Mouse (Mus musculus) gastrocnemius, postnatal 4 days (tissue): ENCODE measurements around the gene Sik3. TPM values are rescaled to one million over a fixed set of nuclear protein-coding genes. Genes with fewer than 3 reads are reported as not detected.
"Not testable (repeated sequence)": the region's sequence is repeated elsewhere in the genome, so short reads cannot be mapped to it uniquely, and the experiment has no call there.

Experiments used
- DNase-seq, 2 experiments: peaks; one replicate each; pipeline ENCODE4 v3.0.0; 2021 to 2022; ENCODE audit warnings: low spot score in 2 of 2, mixed read lengths in 2 of 2
- total RNA-seq, 2 experiments: library from RNA; stranded (reverse); gene quantifications; 2 replicates each; pipeline ENCODE4 v1.2.3; 2021

Gene Sik3
- total RNA-seq, 2 experiments from 2014 or later, result 62.9 to 70.1 TPM

DNA sequence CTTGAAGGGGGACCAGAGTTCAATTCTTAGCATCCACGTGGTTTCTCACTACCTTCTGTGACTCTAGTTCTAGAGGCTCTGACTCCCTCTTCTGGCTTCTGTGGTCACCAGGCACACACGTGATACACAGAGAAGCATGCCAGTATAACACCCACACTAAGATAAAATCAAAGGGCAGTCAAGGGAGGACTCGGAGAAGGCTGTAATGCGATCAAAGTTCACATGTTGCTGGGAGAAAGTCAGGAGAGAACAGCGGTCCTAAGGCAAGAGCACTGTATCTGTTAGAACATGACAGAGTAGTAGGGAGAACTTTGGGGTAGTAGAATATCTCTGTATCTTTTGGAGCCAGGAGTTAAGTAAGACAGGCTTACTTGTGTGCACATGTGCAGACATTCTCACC, 136.8 kb downstream of the Sik3 start:
- DNase-seq, result no peak

DNA sequence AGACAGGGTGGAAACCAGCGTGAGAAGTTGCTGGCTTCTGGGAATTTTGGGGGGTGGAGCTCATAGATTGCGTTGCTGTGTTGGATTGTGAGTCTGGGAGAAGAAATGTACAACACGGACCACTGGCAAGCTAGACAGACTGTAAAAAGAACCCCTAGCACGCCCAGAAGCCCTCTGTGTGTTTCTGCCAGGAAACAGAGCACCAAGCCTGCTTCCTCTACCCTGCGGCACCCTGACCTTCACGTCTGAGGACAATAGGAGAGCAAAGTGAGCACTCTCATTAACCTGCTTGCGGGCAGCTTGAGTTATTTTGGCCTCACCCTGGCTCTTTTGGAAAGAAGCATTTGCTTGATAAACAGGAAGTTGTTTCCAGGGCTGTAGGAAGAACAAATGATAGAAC, 137.5 kb downstream of the Sik3 start:
- no peak for DNase-seq

DNA sequence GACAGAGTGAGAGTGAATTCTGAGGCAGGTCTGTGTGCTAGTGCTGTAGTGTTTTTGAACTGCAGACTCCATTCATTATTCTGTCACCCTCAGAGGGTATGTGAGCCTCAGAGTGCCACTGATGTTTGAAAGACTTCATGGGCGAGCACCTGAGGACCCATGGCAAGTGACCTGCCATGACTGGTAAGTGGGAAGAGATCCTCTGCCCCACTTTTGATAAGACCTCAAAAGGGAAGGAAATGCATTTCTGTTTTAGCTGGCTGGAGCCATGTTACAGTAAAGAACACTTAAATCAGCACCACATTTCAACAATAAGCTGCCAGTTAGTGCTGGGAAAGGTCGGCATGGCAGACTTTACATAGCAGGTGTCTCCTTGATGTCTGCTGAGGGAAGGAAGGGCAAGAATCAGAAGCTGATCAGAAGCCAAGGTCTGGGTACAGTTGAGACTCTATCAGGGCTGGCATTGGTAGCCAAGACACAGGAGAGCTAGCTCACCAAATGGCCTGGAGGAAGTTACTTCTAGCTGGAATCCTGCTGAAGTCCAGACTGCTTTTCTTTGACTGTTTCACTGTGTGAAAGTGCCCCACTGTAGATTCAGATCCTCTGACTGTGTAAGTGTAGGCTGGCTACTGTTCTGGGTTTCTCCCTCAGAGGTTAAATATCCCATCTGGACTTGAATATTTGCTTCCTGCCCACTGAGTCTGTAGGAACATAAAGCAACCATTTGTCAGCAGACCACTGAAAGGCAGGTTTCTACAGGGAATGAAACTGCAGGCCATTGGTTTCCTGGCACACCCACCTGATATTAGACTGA, 138.5 kb downstream of the Sik3 start:
- peak in 1 of 2 experiments; percentile 5 for DNase-seq

DNA sequence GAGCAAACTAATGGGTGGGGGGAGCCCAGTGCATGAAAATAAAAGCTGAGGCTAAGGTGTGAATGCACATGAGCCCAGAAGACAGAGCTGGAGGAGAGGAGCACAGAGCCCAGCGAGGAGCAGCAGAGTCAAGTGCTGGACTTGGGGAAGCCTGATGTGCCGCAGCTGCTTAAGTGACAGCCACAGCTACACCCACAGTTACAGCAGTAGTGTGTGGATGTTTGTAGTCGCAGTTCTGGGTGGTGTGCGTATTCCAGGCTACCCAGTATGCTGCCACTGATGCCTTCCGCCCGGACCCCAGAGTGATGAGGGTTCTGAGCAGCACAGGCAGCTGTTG, 139.1 kb downstream of the Sik3 start:
- peak in 1 of 2 experiments; percentile 10 for DNase-seq

DNA sequence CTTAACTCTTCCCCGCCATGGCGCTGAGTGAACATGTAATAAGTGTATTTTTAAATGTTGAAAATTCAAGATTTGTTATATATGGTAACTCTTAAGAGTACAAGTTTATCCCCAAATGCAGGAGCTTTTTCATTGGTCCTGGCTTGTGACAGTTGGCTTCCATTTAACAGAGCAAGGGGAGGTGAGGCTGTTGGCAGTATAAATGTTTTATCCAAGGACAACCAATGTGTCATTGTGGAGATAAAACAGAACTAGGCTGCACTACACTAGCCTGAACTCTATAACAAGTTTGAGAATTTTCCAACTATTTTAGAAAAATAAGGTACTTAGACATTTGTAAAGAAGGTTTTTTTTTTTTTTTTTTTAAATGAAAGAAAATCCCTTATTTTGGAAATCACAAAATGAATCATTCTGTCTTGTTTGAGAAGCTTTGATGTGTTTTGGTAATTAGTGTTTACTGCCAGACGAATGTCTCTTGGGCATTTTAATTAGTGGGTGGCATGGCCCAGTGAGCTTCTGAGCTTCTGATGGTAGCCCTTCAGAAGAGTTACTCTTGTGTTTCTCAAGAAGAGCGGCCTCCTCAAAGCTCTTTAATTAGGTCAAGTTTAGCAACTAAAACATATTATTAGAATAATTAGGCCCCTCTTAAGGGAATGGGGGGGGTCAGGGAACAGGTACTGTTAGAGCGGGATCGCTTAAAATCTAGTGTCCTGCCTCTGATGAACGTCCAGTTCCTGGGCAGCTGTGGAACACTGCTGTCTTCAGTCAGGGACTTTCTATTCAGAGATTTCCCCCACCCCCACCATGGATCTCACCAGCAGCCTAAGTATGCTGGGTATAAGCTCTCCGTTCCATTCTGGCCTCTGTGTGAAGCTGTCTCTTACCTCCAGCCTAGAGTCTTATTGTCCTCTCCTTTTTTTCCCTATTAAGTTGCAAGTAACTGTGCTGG, 139.7 kb downstream of the Sik3 start:
- DNase-seq, result no peak

DNA sequence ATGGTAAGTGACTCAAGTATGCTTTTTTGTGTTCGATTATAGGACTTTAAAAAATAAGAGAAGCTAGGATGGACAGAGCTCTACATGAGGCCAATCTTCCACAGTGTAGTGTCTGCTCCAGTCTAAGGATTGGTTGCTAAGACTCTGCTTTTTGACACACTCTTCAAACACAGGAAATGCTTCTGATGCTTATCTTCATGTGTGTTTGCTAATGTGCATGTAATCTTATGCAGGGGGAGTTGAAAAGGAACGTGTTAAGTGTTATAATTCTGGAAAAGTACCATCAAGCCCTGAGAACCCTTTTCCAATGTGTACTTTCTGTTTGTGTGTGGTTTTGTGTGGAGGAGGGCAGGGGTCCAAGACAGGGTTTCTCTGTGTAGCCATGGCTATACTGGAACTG, 141.8 kb downstream of the Sik3 start:
- DNase-seq, result no peak

DNA sequence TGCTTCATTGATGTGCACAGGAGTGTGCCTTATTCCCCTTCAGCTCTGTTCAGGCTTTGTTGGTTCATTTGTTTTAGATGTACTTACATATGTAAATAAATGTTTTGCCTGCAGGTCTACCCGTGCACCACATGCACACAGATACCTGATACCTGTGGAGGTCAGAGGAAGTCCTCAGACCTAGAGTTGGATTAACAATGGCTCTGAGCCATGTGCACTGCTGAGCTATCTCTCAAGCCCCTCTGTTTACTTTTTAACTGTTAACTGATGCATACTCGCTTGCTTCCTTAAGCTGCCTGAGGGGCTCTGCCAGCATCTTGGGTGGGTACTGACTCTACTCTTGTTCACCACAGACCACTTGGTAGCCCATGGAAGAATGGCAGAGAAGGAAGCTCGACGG, 142.4 kb downstream of the Sik3 start:
- no peak for DNase-seq

DNA sequence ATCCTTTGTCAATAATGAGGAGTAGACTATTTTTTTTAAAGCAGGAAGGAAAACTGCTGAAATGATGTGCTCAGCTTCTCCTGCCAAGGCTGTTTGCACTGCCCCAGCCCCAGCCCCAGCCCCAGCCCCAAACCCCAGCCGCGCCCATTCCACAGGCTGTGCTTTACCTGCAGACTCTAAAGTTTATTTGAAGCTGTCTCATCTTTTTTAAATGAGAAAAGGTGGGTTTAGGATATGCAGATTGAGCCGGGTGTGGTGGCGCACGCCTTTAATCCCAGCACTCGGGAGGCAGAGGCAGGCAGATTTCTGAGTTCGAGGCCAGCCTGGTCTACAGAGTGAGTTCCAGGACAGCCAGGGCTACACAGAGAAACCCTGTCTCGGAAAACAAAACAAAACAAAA, 143.2 kb downstream of the Sik3 start:
- not testable (repeated sequence) for DNase-seq

DNA sequence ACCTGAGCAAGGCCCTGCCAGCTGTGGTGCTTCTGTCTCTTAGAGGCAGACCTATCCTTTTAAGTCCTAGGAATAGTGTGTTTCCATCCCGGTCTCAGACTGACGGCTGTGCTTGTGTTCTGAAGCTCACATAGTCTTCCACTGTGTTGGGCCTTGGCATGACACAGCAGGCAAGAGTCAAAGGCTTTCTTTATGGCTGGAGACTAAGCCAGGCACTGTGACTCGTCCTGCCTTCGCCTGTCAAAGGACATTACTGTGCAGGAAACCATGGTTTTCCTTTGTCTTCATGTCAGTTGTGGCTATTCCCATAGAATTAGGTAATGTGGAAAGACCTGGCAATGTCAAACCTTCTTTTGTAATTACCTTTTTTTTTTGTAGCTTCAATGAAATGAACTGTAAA, 144.1 kb downstream of the Sik3 start:
- no peak for DNase-seq

DNA sequence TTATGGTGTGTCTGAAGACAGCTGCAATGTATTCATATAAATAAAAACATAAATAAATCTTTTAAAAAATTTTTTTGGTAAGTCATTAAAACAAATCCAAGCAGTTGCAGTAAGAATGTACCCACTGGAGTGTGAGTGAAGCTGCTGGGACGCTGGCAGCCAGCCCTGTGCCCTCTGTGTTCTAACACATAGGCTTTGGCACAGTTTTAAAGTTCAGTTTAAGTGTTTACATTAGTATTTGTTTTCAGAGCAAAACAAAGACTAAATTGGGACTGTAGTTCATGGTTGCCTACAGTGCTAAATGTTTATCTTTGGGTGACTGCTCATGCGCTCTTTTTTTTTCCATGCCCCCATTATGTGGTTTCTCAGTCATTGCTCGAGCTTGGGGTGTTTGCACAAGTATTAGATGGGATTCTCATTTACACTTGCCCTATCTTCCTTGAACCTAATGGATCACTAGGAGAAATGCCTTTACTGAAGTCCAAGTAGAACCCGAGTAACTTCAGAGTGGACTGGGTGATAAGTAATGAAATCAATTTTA, 145.7 kb downstream of the Sik3 start:
- no peak for DNase-seq

DNA sequence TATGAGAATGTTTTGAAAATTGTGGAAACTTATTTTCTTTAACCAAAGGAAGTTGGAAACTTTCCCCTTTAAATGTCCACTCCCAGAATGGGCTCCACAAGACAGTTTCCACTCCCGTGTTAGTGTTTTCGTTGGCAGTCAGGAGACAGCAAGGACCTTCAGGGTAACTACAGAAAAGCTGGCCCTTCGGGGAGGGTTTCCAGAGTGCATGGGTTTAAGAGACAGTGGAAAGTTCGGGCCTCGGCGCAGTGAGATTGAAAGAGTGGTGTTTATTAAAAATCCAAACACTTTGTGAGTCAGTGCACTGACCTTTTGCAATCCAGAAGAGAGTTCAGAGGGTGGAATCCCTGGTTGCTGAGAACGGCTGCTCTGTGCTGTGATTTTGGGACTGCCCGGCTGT, 150.8 kb downstream of the Sik3 start:
- no peak for DNase-seq

DNA sequence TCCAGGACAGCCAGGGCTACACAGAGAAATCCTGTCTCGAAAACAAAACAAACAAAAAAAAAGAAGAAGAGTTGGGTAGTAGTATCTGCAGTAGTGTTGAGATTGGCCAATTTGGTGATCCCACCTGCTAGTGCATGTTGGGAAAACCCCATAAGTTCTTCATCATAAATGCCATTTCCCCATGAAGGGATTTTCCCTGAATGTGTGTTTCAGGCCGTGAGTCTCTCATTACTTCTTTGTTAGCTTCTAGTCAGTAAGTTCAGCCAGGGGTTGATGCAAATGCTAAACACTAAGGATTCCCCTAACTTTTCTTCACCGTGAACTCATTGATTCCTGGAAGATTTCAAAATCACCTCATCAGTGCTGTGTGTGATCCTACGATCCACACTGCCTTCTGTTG, 156.2 kb downstream of the Sik3 start:
- DNase-seq, result no peak

DNA sequence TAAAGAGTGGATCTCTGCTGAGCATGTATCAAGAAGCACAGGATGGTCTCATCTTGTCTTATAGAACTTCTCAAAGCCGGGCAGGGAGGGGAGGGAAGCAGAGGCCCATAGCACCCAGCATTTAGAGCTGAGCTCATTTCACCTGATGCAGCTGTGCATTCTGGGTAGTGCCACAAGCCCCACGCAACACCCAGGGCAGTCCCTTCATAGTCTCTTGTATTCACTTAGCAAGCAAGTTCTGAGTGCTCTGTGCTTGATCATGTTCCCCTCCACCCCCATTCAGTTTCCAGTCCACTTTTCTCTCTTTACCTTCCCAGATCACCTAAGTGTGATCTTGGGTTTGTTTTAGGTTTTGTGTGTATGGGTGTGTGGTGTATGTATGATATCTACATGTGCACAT, 159.6 kb downstream of the Sik3 start:
- DNase-seq, result no peak

DNA sequence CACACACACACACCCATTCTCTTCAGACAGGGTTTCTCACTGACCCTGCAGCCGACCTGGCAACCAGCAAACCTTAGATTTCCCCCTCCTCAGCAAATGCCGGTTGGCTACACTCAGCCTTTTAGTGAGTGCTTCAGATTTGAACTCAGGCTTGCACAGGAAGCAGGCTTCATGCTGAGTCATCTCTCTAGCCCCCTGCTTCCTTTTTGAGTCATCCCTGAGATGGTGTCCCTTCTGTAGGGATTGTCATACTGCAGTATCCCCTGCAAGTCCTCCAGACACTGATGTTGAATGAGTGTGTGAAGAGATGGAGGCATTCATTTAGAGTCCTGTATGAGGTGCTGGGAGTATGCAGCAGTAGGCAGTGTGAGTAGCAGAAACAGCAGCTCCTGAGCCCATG, 160.3 kb downstream of the Sik3 start:
- DNase-seq, result no peak

DNA sequence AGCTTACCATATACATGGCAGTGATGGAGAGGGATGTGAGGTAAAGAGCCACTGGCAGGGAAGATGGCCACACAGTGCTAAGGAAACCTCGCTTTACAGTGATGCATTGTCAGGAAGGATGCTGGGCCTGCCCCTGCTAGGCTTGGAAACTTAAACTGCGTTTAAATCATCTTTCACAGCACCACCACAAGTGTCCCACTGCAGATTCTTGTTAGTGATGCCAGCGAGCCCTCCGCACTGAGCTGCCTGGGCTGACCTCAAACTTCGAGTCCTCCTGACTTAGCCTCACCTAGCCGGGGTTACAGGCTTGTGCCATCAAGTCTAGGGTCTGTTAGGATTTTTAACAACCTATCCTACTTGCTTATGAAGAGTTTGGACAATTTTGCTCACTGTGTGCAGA, 161.3 kb downstream of the Sik3 start:
- DNase-seq, result no peak

DNA sequence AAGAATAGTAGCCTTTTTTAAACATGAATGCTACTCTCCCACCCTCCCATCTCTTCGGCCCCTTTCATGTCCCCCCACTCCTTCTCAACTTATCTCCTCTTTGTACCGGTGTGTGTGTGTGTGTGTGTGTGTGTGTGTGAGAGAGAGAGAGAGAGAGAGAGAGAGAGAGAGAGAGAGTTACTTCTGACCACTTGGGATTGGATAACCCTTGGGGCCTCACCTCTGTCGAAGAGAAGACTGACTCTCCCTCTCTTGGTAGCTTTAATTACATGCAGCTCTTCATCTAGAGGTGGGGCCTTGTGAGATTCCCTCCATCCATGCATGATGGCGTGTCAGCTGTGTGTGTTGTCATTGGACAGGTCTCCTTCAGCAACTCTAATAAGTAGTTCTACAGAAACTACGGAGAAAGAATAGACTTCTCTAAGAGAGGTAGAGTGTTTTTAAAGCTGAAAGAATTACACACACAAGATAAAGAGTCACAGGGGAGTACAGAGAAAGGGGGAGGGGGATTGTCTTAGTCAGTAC, 162.2 kb downstream of the Sik3 start:
- DNase-seq, result no peak

DNA sequence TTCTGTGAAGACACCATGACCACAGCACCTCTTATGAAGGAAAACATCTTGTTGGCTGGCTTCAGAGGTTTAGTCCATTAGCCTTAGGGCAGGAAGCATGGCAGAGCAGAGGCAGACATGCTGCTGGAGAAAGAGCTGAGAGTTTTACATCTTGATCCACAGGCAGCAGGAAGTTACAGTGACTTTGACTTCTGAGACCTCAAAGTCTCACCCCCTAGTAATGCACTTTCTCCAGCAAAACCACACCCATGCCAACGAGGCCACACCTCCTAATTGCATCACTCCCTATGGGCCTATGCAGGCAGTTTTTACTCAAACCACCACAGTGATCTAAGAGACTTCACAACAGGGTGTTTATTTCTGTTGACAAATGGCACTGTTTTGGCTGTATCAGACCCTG, 162.7 kb downstream of the Sik3 start:
- no peak for DNase-seq

DNA sequence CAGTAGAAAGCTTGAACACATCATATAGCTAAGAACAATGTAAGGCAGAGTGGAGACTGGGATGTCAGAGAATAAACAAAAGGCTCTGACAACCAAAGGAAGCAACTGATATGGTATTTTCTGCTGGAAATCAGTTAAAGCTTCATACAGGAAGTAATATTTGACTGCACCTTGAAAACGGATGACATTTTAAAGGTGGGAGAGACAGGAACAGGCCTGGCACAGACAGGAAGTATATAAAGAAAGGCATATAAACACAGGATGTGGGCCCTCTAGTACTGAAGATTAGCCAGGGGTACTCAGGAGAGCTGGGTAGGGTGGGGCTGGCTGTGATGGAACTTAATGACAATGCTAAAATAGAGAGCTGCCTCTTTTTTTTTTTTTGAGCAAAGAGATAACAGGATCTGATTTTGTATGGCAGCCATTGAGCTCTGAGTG, 163.3 kb downstream of the Sik3 start:
- no peak for DNase-seq

DNA sequence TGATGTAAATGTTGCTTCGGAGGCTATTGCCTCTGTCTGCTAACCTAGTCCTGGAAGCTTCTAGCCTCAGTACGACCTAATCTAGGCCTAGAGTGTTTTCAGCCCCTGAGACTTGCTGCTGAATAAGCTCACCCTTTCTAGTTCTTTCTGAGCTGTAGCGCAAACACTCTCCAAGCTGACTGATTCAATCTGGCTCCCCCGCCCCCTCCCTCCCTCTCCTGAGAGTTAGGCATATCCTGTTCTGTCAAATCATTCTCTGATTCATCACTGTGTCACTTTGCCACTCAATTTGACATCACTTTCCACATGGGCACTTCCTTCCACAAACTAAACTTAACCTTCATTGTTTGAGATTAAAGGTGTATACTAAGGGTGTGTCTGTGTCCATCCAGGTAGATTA, 164.0 kb downstream of the Sik3 start:
- no peak for DNase-seq

DNA sequence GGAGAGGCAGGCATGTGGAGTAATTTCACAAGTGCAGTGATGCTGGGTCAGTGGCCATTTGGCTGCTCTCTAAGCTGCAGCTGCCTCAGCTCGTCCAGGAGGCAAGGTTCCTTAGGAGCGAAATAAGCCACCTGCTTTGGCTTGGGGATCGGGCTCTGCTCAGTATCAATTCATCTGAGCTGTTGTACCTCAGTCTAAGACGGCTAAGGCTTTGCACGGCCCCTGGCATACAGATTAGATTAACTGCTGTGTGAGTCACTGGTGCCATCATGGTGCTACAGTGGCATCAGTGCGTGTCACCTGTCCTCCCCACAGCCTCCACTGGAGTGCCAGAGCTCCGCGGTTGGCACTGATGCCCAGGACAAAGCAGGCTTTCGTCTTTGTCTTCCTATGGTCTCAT, 166.0 kb downstream of the Sik3 start:
- no peak for DNase-seq

DNA sequence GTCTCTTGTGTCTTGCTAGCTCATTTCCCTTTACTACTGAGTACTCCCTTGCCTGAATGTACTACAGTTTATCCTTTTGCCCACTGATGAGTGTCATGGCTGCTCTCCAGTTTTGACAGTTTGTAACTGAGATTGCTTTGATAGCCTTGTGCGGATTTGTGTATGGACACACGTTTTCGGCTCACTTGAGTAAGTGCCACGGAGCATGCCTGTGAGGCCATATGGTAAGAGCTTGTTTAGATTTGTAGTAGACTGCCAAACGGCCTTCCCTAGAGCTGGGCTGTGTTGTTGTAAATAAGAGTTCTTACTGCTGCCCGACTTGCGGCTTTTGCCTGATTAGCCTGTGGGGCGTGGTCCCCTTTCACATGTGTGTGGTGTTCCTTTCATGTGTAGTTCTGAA, 168.7 kb downstream of the Sik3 start:
- no peak for DNase-seq

DNA sequence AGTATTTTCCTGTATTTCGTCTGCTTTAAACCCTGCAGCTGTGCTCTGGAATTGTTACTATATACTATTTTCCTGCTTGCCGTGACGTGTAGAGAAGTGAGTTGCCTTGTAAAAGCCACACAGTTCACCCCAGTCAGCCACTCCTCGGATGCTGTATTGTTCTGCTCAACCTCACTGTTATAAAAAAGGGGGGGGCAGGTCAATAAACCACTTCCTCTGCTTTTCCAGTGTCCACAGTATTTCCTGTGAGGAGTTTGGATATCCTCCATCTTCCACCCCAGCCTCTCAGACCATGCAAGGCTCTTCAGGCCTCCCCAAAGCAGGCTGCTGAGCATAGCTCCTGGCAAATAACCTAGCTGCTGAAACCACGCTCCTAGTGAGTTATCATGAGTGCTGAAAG, 171.9 kb downstream of the Sik3 start:
- DNase-seq, result no peak
